Mouse (Mus musculus) left cerebral cortex, adult 18-20 months (tissue): ENCODE measurements around the gene Tkfc. TPM values are rescaled to one million over a fixed set of nuclear protein-coding genes. Genes with fewer than 3 reads are reported as not detected.

Experiments used
- total RNA-seq, 2 experiments: library from RNA; stranded (reverse); gene quantifications; 2 replicates each; pipeline ENCODE4 v1.2.3; 2021

Gene Tkfc
- total RNA-seq, 2 experiments from 2014 or later: 15.6 to 17.1 TPM

Other genes with a start within 250 kb of the Tkfc start
- gene Syt7, start 216.6 kb downstream of the Tkfc start, total RNA-seq: 100 to 1,000 TPM; 267 to 301 TPM
- gene Lrrc10b, start 148.2 kb downstream of the Tkfc start, total RNA-seq: 10 to 100 TPM; 12.7 to 27.8 TPM
- gene Ppp1r32, start 122.7 kb downstream of the Tkfc start, total RNA-seq: under 1 TPM; 0.77 to 0.91 TPM
- 10 to 100 TPM; 76.8 to 79.5 TPM for gene Cpsf7, start 80.4 kb downstream of the Tkfc start, total RNA-seq
- 10 to 100 TPM; 52.9 to 53.4 TPM for gene Sdhaf2, start 79.5 kb downstream of the Tkfc start, total RNA-seq
- 10 to 100 TPM; 11.3 to 11.6 TPM for gene Tmem216, start 49.4 kb downstream of the Tkfc start, total RNA-seq
- 10 to 100 TPM in 1 of 2 experiments, 1 to 10 TPM in 1; 9.4 to 10.8 TPM for gene Cyb561a3, start 28.5 kb downstream of the Tkfc start, total RNA-seq
- 10 to 100 TPM; 11.0 to 12.3 TPM for gene Tmem138, start 28.3 kb downstream of the Tkfc start, total RNA-seq
- 100 to 1,000 TPM; 193 to 195 TPM for gene Ddb1, start 327 bp downstream of the Tkfc start, total RNA-seq
- under 1 TPM; 0.66 to 1.00 TPM for gene Vwce, start 28.6 kb upstream of the Tkfc start, total RNA-seq
- not detected for gene Pga5, start 72.4 kb upstream of the Tkfc start, total RNA-seq
- gene Vps37c, start 83.1 kb upstream of the Tkfc start, total RNA-seq: 10 to 100 TPM; 21.7 to 25.8 TPM
- under 1 TPM in 1 of 2 experiments, not detected in 1; 0.16 TPM for gene Cd5, start 133.3 kb upstream of the Tkfc start, total RNA-seq
- gene Cd6, start 224.4 kb upstream of the Tkfc start, total RNA-seq: 1 to 10 TPM; 1.9 to 2.4 TPM
- gene Slc15a3, start 234.1 kb upstream of the Tkfc start, total RNA-seq: 1 to 10 TPM; 1.2 to 1.4 TPM